Mouse (Mus musculus) hematopoietic multipotent progenitor cell, adult 10-12 weeks (in vitro differentiated cells): ENCODE measurements around the gene Zbtb48. TPM values are rescaled to one million over a fixed set of nuclear protein-coding genes. Genes with fewer than 3 reads are reported as not detected.

Source experiments
- polyA plus RNA-seq: library from polyadenylated mRNA; stranded (reverse); fragments of >175 nt; gene quantifications from 2 replicates; pipeline ENCODE4 v1.2.3, GENCODE M21; 2012; ENCODE audit warnings: low replicate concordance

The Zbtb48 gene
- 12.0 and 12.3 TPM in 2 replicates for polyA plus RNA-seq

GRCm38 (mm10) chr4:152027524-152027923, at the start of gene Zbtb48:
Gene Zbtb48 (minus strand): TSS chr4:152027671.

GRCm38 (mm10) chr4:152072121-152072601, 44.7 kb upstream of the Zbtb48 start, which contains the start of gene Plekhg5:
Gene Plekhg5 (plus strand): TSS chr4:152072498.

GRCm38 (mm10) chr4:152038985-152039830, 11.7 kb upstream of the Zbtb48 start, which contains the start of gene Nol9:
Gene Nol9 (plus strand): TSS chr4:152039321.

GRCm38 (mm10) chr4:152038225-152038984, 10.9 kb upstream of the Zbtb48 start, which contains the start of gene Tas1r1:
Gene Tas1r1 (minus strand): TSS chr4:152038568.

GRCm38 (mm10) chr4:152008622-152009075, 18.8 kb downstream of the Zbtb48 start, which contains the start of gene Klhl21:
Gene Klhl21 (plus strand): TSS chr4:152008803.

GRCm38 (mm10) chr4:151996173-151996950, 31.1 kb downstream of the Zbtb48 start, which contains the start of gene Phf13:
Gene Phf13 (minus strand): TSS chr4:151996258.

GRCm38 (mm10) chr4:151988342-151989109, 38.9 kb downstream of the Zbtb48 start, which contains the start of gene Thap3:
Gene Thap3 (minus strand): TSS chr4:151988997.

Other genes with a start within 250 kb of the Zbtb48 start
- gene Camta1, start 165.8 kb downstream of the Zbtb48 start, polyA plus RNA-seq, result 6.6 and 8.2 TPM in 2 replicates
- gene Dnajc11, start 94.0 kb downstream of the Zbtb48 start, polyA plus RNA-seq, result 7.2 and 26.3 TPM in 2 replicates
- gene Thap3, start 38.7 kb downstream of the Zbtb48 start, polyA plus RNA-seq, result 57.0 and 142 TPM in 2 replicates
- 6.7 and 13.9 TPM in 2 replicates for gene Phf13, start 31.4 kb downstream of the Zbtb48 start, polyA plus RNA-seq
- 14.9 and 23.9 TPM in 2 replicates for gene Klhl21, start 18.9 kb downstream of the Zbtb48 start, polyA plus RNA-seq
- 0.04 and 0.08 TPM in 2 replicates for gene Tas1r1, start 10.9 kb upstream of the Zbtb48 start, polyA plus RNA-seq
- 22.0 and 70.0 TPM in 2 replicates for gene Nol9, start 11.7 kb upstream of the Zbtb48 start, polyA plus RNA-seq
- gene Plekhg5, start 44.8 kb upstream of the Zbtb48 start, polyA plus RNA-seq, result 15.3 and 24.9 TPM in 2 replicates
- gene Tnfrsf25, start 88.3 kb upstream of the Zbtb48 start, polyA plus RNA-seq, result 17.3 and 25.1 TPM in 2 replicates
- 6.3 and 22.6 TPM in 2 replicates for gene Espn, start 124.7 kb upstream of the Zbtb48 start, polyA plus RNA-seq
- gene Hes2, start 131.2 kb upstream of the Zbtb48 start, polyA plus RNA-seq, result 0.07 TPM in 1 of 2 replicates, not detected in the other
- 12.2 and 15.4 TPM in 2 replicates for gene Acot7, start 150.5 kb upstream of the Zbtb48 start, polyA plus RNA-seq
- gene Gpr153, start 246.6 kb upstream of the Zbtb48 start, polyA plus RNA-seq, result 0.18 and 0.36 TPM in 2 replicates